Mouse (Mus musculus) c-Kit-positive CD71-positive TER-119-negative erythroid progenitor cells, embryonic 14.5 days (primary cell): ENCODE measurements around the gene Nek3.
A peak's percentile ranks its signal among the peaks of the same experiment; 100 is the strongest.

ENCODE experiments used
- DNase-seq: peaks from one replicate; pipeline ENCODE4 v3.0.0-alpha.2; 2013; ENCODE audit warnings: low read depth

Nek3 gene

GRCm38 (mm10) chr8:22166080-22166603 lies at the start of gene Nek3:
Nek3 (minus strand) TSS chr8:22166435.
- DNase-seq, result peak; percentile 77

- no peak for DNase-seq
These were observed 48.6 kb upstream of the Nek3 start for GRCm38 (mm10) chr8:22214826-22215225.

GRCm38 (mm10) chr8:22209012-22209411 lies 42.8 kb upstream of the Nek3 start:
- peak; percentile 54 for DNase-seq

GRCm38 (mm10) chr8:22207535-22207934 lies 41.3 kb upstream of the Nek3 start:
- no peak for DNase-seq

GRCm38 (mm10) chr8:22199481-22199880 lies 33.2 kb upstream of the Nek3 start:
- no peak for DNase-seq

GRCm38 (mm10) chr8:22197914-22198313 lies 31.7 kb upstream of the Nek3 start:
- DNase-seq, result no peak

GRCm38 (mm10) chr8:22193432-22194010 lies 27.3 kb upstream of the Nek3 start:
- no peak for DNase-seq

- DNase-seq, result peak; percentile 60
These were observed 26.6 kb upstream of the Nek3 start, which contains the start of gene Vps36 for GRCm38 (mm10) chr8:22192660-22193431. Vps36 (plus strand) TSS chr8:22192809.

- peak; percentile 85 for DNase-seq
These were observed 19.5 kb upstream of the Nek3 start, which contains the start of gene Ckap2 for GRCm38 (mm10) chr8:22185431-22186397. Ckap2 (minus strand) TSS chr8:22185819.

- DNase-seq, result peak; percentile 46
These were observed 18.6 kb upstream of the Nek3 start for GRCm38 (mm10) chr8:22184884-22185283.

- no peak for DNase-seq
These were observed 9.7 kb upstream of the Nek3 start for GRCm38 (mm10) chr8:22175966-22176365.

GRCm38 (mm10) chr8:22169167-22169566 lies 2.9 kb upstream of the Nek3 start:
- no peak for DNase-seq

- no peak for DNase-seq
These were observed 770 bp downstream of the Nek3 start for GRCm38 (mm10) chr8:22165251-22166079.

GRCm38 (mm10) chr8:22164431-22164830 lies 1.8 kb downstream of the Nek3 start:
- DNase-seq, result no peak

GRCm38 (mm10) chr8:22162206-22162605 lies 4.0 kb downstream of the Nek3 start:
- no peak for DNase-seq

- DNase-seq, result no peak
These were observed 15.9 kb downstream of the Nek3 start for GRCm38 (mm10) chr8:22150345-22150663.

GRCm38 (mm10) chr8:22149643-22150344 lies 16.4 kb downstream of the Nek3 start:
- DNase-seq, result no peak

GRCm38 (mm10) chr8:22148367-22148740 lies 17.9 kb downstream of the Nek3 start:
- no peak for DNase-seq

GRCm38 (mm10) chr8:22147706-22148366 lies 18.4 kb downstream of the Nek3 start:
- DNase-seq, result no peak

GRCm38 (mm10) chr8:22145831-22146230 lies 20.4 kb downstream of the Nek3 start:
- DNase-seq, result no peak
